Mouse (Mus musculus) midbrain, embryonic 11.5 days (tissue): ENCODE measurements around the gene Olfr724. TPM values are rescaled to one million over a fixed set of nuclear protein-coding genes. Genes with fewer than 3 reads are reported as not detected.
"Not testable (repeated sequence)": the region's sequence is repeated elsewhere in the genome, so short reads cannot be mapped to it uniquely, and the experiment has no call there.

ENCODE experiments used
- ATAC-seq: fragments of 200-750 bp; cut with Nextera tagmentation; 2 replicates; pipeline ENCODE4 v1.8.0; 2017; ENCODE audit warnings: moderate TSS enrichment, moderate library complexity; ENCODE audit not compliant: low FRiP score
- DNase-seq: peaks from one replicate; pipeline ENCODE4 v3.0.0; 2015; ENCODE audit warnings: low spot score; ENCODE audit errors: missing footprints
- H3K27ac ChIP-seq: fragments of 300-500 bp; sonication (generic); 2 replicates; pipeline ENCODE4 v1.5.1; 2014; ENCODE audit warnings: low read depth, low read length
- H3K27me3 ChIP-seq: fragments of 300-500 bp; sonication (generic); 2 replicates; pipeline ENCODE4 v1.6.1; 2014; ENCODE audit warnings: mild to moderate bottlenecking, low read length, moderate library complexity, mixed read lengths; ENCODE audit not compliant: control insufficient read depth, insufficient read depth
- H3K36me3 ChIP-seq: fragments of 300-500 bp; sonication (generic); 2 replicates; pipeline ENCODE4 v1.6.1; 2014; ENCODE audit warnings: mild to moderate bottlenecking, low read length, moderate library complexity, mixed read lengths; ENCODE audit not compliant: control insufficient read depth, insufficient read depth
- H3K4me1 ChIP-seq: fragments of 300-500 bp; sonication (generic); 2 replicates; pipeline ENCODE4 v1.6.1; 2014; ENCODE audit warnings: low read length; ENCODE audit not compliant: control insufficient read depth, insufficient read depth
- H3K4me2 ChIP-seq: fragments of 300-500 bp; sonication (generic); 2 replicates; pipeline ENCODE4 v1.6.1; 2014; ENCODE audit warnings: mild to moderate bottlenecking, moderate library complexity
- H3K4me3 ChIP-seq: fragments of 300-500 bp; sonication (generic); 2 replicates; pipeline ENCODE4 v1.5.1; 2014; ENCODE audit warnings: low read depth, low read length
- H3K9ac ChIP-seq: fragments of 300-500 bp; sonication (generic); 2 replicates; pipeline ENCODE4 v1.6.1; 2014; ENCODE audit warnings: low read length
- H3K9me3 ChIP-seq: fragments of 300-500 bp; sonication (generic); 2 replicates; pipeline ENCODE4 v1.6.1; 2016; ENCODE audit warnings: low read length; ENCODE audit not compliant: control insufficient read depth
- WGBS: fragments of 180-500 bp; shearing (Covaris S2); extraction: QIAGEN DNeasy Blood & Tissue Kit; methylation state at CpG from one replicate; pipeline ENCODE4 v1.1.7; 2014; 5-methylcytosine and 5-hydroxymethylcytosine counted together
- polyA plus RNA-seq: library from polyadenylated mRNA; unstranded; fragments of >200 nt; fragmentation: Nextera tagmentation; extraction: Ambion mirVana; gene quantifications from 2 replicates; pipeline ENCODE4 v1.2.1, GENCODE M21; 2014

The Olfr724 gene
- polyA plus RNA-seq = not detected in 2 replicates

DNA sequence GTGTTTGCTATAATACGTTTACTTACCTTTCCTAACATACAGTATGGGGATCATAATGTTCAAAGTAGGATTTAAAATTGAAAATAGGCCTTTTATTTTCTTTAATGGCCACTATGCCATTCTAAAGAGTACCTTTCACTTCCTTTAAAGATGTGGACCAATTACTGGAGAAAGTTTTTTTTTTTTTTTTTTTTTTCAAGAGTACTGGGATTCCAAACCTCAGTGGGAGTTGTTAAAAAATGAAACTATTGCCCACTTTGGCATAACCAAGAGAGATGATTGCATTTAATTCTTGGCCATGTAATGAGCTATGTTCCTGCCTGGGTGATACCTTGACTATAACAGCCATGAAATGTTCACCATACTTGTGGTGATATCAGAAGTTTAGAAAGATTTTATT, at the start of gene Olfr724:
Olfr724 (minus strand) TSS at position 101 of the 400 bp plus-strand sequence.
- not testable (repeated sequence) for H3K36me3 ChIP-seq, DNase-seq, H3K27me3 ChIP-seq, H3K9ac ChIP-seq, H3K4me1 ChIP-seq, H3K4me3 ChIP-seq, H3K4me2 ChIP-seq, H3K27ac ChIP-seq, H3K9me3 ChIP-seq, ATAC-seq
- 69% methylated on average over 1 of the region's 1 CpGs for WGBS

DNA sequence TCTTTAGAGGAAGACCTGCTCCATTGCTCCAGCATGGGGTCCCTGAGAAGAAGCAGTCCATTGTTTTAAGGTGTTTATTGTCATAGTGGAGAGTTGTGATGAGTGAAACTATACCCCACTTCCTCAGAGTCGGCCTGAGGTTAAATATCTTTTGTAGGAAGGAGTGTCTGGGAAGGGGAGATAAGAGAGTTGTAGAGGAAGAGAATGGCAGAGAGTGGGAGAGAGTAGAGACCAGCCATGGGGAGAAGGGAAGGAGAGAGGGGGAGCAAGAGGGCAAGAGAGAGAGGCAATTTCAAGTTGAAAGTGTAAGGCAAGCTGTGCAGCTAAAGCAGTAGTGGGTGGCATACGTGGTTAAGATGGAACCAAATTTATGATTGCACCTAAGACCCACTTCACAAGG, 7.2 kb downstream of the Olfr724 start:
- Histone ChIP-seq H3K9ac (no peak overlapping the region), H3K4me3 (no peak overlapping the region), H3K27me3 (no peaks in the 10 kb centered on the region), H3K36me3 (no peaks in the 10 kb centered on the region), H3K27ac (no peak overlapping the region), H3K4me2 (no peak overlapping the region), H3K9me3 (no peaks in the 10 kb centered on the region), H3K4me1 (no peaks in the 10 kb centered on the region)
- WGBS = 56% methylated on average over 2 of the region's 2 CpGs
- DNase-seq = no peak
- no peak for ATAC-seq

DNA sequence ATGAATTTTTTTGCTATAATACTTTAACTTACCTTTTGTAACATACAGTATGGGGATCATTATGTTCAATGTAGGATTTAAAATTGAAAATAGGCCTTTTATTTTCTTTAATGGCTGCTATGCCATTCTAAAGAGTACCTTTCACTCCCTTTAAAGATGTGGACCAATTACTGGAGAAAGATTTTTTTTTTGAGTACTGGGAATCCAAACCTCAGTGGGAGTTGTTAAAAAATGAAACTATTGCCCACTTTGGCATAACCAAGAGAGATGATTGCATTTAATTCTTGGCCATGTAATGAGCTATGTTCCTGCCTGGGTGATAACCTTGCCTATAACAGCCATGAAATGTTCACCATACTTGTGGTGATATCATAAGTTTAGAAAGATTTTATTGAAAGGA, 31.4 kb downstream of the Olfr724 start, which contains the start of gene Olfr723:
Olfr723 (minus strand) TSS at position 101 of the 400 bp plus-strand sequence.
- H3K36me3 ChIP-seq, H3K9me3 ChIP-seq, H3K27ac ChIP-seq, ATAC-seq, H3K4me3 ChIP-seq, DNase-seq, H3K4me1 ChIP-seq, H3K9ac ChIP-seq, H3K27me3 ChIP-seq, H3K4me2 ChIP-seq: not testable (repeated sequence)

Other genes starting within 250 kb of the Olfr724 start
- gene Armh4, start 179.9 kb downstream of the Olfr724 start, polyA plus RNA-seq = 63.0 and 64.7 TPM in 2 replicates
- gene Olfr722, start 61.3 kb downstream of the Olfr724 start, polyA plus RNA-seq = not detected in 2 replicates
- not detected in 2 replicates for gene Olfr723, start 31.5 kb downstream of the Olfr724 start, polyA plus RNA-seq
- gene Olfr725, start 77.1 kb upstream of the Olfr724 start, polyA plus RNA-seq = not detected in 2 replicates
- not detected in 2 replicates for gene Olfr726, start 127.7 kb upstream of the Olfr724 start, polyA plus RNA-seq
- not detected in 2 replicates for gene Olfr727, start 159.9 kb upstream of the Olfr724 start, polyA plus RNA-seq
- gene Olfr728, start 179.4 kb upstream of the Olfr724 start, polyA plus RNA-seq = not detected in 2 replicates
- not detected in 2 replicates for gene Olfr729, start 189.6 kb upstream of the Olfr724 start, polyA plus RNA-seq
- gene Olfr730, start 224.9 kb upstream of the Olfr724 start, polyA plus RNA-seq = not detected in 2 replicates